Mouse (Mus musculus): ENCODE results near the gene Ctf1.
"Not testable (repeated sequence)": the region's sequence is repeated elsewhere in the genome, so short reads cannot be mapped to it uniquely, and the experiment has no call there.

Ctf1 gene

DNA sequence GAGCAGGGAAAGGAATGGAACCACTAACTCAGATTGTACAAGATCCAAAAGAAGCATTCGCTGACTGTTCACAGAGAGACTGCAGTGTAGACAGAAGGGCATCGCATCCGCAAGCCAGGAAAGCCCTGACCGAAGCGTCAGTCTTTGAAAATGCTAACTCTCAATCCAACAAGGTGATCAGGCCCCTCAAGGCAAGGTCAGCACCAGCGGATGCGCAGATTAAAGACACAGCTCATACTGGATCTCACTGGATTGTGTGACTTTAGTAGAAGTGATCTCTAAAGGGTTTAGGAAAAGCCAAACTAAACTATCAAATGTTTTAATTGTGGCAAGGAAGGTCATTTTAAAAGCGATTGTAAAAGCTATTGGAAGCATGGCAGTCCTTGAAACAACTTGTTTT is 19.2 kb upstream of the Ctf1 start:
- DNase-seq (ENCODE audit: extremely low spot score, low spot score), result no peak

DNA sequence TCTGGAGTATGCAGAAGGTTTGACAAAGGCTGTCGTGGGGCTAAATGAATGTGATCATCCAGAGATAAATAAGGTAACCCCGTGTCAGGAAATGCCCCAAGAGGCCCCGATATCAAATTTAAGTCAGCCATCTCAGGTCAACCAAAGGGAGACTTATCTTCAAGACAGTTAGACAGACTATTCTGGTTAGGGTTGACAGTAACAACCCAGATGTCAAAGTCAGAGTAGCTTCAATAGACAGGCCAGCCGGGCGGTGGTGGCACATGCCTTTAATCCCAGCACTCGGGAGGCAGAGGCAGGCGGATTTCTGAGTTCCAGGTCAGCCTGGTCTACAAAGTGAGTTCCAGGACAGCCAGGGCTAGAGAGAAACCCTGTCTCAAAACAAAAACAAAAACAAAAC is 18.8 kb upstream of the Ctf1 start:
- not testable (repeated sequence) for DNase-seq (ENCODE audit: extremely low spot score, low spot score)

DNA sequence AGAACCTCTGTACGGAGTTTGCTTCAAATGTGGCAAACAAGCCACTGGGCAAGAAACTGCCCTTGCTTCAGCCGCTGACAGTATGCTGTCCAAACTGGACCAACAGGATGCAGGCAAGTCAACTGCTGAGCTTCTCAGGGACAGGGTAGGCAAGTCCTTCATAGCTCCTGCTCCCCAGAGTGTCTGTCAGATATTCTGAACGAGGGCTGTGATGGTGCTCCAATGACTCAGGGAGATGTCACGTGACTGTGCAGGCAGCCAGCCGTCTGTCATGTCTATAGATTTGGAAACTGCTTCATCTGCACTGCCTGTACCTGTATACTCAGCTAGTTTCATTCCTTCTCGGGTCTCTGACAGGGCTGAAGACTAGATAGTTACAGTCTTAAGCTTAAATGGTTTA is 13.6 kb upstream of the Ctf1 start:
- no peak for DNase-seq (ENCODE audit: extremely low spot score, low spot score)

DNA sequence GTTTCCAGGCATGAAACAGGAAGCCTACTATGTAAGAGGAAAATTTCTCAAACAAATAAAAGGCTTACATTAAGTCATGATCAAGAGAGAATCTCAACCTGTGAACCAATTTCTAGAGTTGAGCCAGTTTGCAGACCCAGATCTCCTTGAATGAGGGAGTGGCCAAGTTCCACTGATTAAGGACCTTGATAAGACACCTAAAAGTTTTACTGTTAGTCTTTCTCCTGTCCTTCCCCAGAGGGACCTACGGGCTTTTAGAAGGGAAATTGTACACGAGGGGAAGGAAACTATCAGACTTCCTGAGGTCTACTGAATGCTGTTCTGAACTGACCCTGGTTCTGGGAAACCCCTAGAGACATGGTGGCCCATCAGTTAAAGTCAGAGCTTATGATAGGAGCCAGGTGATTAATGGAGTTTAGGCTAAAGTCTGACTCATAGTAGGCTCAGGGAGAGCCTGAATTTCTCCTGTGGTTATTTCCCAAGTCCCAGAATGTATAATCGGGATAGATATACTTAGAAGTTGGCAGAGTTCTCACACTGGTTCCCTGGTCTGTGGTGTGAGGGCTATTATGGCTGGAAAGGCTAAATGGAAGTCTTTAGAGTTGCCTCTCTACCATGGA is 11.7 kb upstream of the Ctf1 start:
- DNase-seq (ENCODE audit: extremely low spot score, low spot score), result no peak

DNA sequence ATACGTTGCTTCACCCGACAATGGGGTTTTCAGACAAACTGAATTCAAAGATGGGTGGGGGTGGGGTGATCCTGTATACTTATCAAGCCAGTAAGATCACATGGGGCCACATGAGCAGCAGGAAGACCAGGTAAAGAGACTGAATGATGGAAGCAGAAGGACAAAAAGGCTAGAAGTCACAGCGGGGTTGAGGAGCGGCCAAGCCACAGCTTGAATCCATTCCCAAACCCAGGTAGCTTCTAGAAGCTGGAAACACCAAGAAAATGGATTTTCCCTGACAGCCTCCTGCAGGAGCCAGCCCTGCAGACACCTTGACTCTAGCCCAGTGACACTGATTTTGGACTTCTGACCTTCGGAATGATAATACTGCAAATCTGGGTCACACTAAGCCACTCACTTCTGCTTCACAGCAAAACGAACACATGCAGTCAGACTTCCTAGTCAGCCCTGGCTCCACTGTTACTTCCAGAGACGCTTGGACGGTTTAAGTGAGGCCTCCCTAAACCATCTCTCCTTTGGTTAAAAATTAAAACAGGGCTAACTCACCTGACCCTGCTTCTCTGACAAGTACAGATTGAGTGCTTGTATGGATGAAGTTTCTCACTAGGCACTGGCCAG is 8.9 kb upstream of the Ctf1 start:
- no peak for DNase-seq (ENCODE audit: extremely low spot score, low spot score)

DNA sequence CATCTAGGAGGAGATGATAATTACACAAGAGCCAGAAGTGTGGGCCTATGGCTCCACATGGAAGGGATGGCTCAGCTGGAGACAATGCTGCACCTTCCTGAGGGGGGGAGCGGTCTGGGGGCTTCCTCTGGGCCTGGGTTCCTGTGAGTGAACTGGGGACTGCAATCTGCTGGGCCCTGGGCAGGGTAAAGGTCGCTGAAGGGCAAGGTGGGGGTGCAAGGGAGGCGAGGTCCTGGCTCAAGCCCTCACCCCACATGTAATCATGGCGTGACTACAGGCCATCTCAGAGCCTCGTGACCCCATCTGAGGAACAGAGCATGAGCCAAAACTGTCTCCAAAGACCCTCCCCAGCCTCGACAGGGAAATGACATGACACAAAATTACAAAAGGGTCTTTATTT is 7.9 kb upstream of the Ctf1 start:
- DNase-seq (ENCODE audit: extremely low spot score, low spot score), result no peak

DNA sequence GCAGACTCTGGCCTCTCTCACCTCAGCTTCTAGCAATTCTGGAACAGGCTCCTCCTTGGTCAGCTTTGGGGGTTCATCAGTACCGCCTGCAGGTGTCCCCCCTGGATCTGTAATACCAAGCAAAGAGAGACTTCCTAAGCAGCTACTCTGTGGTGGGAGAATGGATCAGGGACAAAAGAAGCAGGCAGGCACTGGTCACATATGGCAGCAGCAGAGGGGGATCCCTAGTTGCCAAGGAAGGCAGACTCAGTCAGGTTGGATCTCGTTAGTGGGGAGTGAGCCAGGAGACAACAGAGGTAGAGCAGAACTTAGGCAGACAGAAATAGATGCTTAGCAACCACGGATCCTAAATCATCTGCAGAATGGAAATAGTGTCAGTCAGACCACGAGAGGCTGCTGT is 6.8 kb upstream of the Ctf1 start:
- DNase-seq (ENCODE audit: extremely low spot score, low spot score), result no peak

DNA sequence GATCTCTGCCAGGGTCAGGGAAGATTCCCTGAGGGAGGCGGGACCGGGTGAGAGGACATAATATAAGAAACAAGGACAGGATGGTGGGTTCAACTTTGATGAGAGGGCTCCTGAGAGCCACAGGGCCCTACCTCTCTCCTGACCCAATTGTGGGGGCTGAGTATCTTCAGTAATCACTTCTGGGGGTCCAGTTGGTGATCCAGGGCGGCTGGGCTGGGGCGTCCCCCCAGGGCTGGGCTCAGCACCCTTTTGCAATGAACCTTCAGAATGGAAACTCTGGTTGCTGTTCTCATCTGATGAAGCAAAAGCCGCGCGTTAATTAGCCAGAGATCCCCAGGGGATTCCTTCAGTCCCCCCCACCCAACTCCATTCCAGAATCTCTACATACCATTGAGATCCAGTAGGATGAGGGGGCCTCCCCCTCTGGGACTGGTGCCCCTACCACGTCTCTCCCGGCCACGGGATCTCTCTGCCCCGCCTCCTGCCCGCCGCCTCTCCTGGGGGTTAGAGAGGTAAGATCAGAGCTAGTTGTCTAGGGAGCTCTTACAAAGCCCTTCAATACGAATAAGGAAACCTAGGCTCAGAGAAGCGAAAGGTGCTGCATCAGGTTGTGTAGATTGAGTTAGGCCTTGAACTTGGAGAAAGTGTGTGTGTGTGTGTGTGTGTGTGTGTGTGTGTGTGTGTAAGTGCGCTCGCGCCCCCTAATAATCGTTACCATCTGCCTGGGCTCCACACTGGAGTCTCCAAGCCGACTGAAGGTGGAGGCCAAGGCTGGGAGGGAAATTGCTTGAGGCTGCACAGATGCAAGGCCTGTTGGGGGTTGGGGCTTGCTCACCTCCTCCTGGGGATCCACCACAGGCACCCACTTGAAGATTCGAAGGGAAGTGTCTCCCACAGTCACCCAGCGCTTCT is 5.2 kb upstream of the Ctf1 start:
- no peak for DNase-seq (ENCODE audit: extremely low spot score, low spot score)

DNA sequence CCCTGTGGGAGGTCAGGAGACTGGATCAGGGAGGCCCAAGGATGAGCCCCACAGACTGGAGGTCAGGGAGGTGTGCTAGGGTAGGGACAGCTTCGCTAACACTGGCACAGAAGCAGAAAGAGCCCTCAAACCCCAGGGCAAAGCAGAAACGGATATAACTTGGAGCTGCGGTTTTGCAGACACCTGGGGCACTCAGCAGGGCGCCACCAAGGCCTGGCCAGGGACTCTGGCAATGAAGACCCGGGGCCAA is 4.7 kb upstream of the Ctf1 start:
- no peak for DNase-seq (ENCODE audit: extremely low spot score, low spot score)

DNA sequence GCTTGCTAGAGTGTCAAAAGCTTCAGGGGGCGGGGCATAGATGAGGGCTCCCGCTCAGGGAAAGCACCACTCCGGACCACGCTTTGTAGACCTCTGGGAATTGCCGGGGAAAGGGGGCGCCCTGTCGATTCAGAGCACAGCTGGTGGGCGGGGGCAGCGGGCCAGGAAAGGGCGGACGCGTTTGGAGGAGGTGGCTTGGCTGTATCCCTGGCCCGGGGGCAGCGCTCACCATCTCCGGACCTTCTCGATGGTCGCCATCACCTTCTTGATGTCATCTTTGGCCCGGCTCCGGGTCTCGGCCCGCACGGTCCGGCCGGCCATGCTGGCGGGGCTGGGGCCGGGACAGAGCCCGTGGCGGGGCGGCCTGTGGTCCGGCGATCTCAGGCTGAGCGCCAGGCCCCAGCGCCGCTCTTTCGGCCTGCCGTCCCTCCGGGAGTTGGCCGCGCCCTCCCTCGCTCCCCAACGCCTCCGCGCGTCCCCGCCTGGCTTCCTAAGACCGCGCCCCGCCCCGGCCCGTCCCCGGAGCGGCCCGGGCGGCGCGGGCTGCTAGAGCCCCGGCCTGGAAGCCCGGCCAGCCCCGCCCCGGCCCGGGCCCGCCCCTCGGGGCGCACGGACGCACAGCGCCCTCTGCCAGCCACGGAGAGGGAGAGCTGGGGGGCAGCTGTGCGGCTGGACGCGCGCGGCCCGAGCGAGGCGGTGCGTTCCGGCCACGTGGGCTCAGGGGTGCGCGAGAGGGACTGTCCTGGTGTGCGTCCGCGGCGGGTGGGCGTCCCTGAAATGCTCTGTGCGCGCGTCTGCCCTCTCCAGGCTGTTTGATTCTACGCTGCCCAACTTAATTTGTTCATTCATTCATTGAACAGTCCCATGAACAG is 4.1 kb upstream of the Ctf1 start, which contains the start of gene Bcl7c:
TSS of gene Bcl7c (minus strand) at position 727 of the 872 bp plus-strand sequence.
- DNase-seq (ENCODE audit: extremely low spot score, low spot score), result peak; percentile 91

DNA sequence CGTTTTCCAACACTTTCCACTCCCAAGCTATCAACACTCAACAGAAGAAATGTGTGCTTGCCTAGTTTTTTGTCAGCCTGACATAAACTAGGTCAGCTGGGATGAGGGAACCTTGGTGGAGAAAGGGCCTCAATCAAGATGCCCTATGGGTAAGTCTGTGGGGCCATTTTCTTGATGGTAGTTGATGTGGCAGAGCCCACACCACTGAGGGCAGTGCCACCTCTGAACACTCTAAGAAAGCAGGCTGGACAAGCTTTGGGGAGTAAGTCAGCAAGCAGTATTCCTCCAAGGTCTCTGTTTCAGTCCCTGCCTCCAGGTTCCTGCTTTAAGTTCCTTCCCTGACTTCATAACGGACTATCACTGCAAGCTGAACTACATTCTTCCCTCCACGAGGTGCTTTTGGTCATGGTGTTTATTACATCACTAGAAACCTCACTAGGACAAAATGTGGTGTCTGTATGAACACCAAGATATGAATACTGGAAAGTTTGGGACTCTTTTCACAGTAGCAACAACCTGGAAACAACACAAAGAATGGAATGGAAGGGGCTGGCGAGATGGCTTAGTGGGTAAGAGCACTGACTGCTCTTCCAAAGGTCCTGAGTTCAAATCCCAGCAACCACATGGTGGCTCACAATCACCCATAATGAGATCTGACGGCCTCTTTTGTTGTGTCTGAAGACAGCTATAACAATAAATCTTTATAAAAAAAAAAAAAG is 3.1 kb upstream of the Ctf1 start:
- DNase-seq (ENCODE audit: extremely low spot score, low spot score), result no peak

DNA sequence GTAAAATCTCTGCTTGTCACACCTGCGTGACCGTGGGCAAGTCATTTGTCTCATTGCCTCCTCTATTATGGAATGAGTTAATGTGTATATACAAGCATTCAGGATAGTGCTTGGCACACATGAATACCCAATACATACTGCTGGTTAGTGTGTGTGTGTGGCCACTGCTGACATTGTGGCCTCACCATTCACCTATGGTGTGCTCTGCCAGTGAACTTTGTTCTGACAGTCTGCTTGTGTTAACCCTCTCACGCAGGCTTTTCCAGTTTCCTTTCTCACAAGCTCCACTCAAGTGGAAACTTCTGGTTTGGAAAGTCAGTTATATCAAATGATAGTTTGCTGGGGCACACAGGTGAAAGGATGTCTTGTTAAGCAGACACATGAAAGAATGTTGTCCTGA is 1.5 kb upstream of the Ctf1 start:
- no peak for DNase-seq (ENCODE audit: extremely low spot score, low spot score)

DNA sequence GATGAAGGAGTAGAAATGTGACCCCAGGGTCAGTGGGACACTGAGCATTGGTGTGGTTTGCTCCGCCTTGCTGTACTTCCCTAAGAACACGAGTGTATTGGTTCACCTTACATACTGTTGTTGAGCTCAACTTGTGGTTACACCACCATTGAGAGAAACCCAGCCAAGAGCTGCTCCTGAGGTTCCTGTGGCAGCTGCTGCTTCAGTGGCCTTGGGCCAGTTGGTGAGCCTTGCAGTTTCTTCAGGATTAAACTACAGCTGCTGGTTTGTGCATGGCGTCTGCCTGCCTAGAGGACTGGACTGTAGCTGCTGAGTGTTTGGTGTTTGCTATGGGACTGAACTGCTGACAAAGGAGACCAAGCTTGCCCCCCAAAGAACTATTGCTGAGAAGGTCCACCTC is 1.1 kb upstream of the Ctf1 start:
- no peak for DNase-seq (ENCODE audit: extremely low spot score, low spot score)

DNA sequence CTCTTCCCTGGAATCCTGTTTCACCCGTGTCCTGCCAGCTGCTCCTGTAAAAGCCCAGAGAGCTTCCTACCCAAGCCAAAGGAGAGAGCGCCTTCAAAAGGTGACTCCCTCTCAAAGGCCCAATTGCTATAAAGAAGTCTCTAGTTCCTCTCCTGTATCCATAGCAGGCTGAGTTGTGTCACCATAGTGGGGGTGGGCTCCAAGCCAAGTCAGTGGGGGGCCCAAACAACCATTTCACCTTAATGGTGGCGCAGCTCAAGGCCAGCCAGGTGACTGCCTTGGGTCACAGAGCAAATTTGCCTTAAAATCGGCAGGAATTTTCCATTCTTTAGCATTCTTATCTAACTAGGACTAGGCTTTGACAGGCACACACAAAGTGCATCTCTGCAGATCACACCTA is 2.3 kb downstream of the Ctf1 start:
- no peak for DNase-seq (ENCODE audit: extremely low spot score, low spot score)

DNA sequence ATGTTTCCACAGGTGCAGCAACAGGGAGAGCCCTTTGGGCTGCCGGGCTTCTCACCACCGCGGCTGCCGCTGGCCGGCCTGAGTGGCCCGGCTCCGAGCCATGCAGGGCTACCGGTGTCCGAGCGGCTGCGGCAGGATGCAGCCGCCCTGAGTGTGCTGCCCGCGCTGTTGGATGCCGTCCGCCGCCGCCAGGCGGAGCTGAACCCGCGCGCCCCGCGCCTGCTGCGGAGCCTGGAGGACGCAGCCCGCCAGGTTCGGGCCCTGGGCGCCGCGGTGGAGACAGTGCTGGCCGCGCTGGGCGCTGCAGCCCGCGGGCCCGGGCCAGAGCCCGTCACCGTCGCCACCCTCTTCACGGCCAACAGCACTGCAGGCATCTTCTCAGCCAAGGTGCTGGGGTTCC is 4.5 kb downstream of the Ctf1 start:
- DNase-seq (ENCODE audit: extremely low spot score, low spot score), result peak; percentile 80

DNA sequence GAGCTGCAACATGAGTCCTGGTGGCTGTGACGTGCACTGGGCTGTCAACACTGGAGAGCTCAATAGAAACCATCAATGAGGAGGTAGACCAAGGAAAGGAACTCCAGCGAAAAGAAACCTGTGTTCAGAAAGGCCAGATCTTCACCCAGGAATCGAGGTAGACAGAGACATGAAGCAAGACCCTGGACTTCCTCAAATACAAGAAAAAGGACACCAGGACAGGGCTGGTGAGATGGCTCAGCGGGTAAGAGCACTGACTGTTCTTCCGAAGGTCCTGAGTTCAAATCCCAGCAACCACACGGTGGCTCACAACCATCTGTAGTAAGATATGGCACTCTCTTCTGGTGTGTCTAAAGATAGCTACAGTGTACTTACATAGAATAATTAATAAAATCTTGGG is 5.8 kb downstream of the Ctf1 start:
- DNase-seq (ENCODE audit: extremely low spot score, low spot score), result no peak

DNA sequence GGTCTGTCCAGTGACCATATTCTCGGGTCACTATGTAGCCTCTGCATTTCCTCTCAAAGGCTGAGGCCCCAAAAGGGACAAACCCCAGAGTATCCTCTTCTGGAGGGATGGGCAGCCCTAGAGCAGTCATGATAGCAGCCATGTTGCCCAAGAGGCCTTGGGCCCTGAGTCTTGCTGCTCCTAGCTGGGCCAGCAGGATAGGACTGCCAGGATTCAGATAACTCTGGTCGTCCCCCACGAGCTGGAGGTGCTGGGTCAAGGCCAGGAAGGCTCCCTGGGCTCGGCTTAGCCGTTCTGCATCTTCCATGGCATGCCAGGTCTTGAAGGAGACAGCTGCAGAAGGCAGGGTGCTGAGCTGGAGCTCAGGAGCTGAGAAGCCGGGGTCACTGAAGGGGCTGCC is 6.7 kb downstream of the Ctf1 start:
- no peak for DNase-seq (ENCODE audit: extremely low spot score, low spot score)

DNA sequence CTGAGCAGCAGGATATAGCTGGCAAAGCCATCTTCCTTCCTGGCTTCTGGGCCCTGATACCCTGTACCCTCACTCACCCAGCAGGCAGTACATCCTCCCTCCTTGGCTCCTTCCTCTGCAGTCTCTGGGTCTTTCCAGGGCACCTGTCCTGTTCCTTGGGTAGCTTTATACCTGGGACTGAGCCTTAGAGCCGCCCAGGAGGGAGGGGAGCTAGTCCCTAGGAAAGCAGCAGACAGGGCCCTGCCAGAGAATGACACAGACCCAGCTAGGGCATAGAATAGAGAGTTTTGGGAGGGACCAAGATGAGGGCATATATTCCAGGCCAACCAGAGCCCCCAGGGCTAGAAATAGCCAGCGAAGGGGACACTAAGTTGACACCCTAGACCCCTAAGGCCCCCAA is 13.0 kb downstream of the Ctf1 start:
- DNase-seq (ENCODE audit: extremely low spot score, low spot score), result no peak

DNA sequence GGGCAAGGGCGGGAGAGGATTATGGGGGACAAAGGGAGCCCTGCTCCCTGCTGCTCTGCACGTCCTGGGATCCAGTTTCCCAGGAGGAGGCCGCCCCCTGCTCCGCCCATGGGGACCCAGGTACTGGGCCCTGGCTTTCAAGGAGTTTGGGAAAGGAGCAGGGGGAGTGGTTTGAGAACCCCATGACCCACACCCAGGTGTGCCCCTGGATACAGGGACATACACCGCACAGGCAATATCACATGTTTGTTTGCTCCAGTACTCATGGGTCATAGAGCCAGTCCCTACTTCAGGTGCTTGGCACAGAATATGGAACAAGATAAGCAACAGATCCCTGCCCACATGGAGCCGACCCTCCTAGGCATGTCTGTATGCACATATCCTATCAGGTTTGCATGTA is 13.4 kb downstream of the Ctf1 start:
- no peak for DNase-seq (ENCODE audit: extremely low spot score, low spot score)

DNA sequence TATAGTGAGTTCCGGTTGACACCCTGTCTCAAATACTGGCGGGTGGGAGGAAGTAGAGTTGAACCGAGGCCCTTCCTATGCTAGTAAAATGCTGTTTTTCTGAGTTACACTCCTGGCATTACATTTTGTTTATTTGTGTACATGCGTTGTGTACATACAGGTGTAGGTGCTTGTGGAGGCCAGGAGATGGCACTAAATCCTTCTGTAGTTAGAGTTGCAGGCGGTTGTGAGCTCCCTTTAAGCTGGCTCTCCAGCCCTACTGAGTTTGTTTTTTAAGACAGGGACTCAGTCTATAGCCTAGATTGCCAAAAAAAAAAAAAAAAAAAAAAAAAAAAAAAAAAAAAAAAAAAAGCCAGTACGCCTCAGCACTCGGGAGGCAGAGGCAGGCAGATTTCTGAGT is 15.4 kb downstream of the Ctf1 start:
- no peak for DNase-seq (ENCODE audit: extremely low spot score, low spot score)

DNA sequence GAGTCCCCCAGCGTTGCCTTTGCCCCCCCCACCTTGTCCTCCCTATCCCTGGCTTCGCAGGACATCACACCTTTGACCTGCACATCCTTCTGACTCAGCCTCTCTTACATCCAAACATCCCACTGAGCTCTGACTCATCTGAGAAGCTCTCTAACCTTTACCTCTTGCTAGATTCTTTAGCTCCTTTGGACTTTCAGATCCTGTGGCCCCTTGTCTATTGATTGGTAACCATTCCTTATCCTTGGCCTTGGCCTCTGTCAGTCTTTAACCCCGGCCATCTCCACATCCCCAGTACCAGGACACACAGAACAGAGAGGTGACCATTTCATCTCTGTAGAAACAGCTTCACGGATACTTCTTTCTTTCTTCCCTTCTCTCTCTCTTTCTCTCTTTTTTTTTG is 17.6 kb downstream of the Ctf1 start:
- DNase-seq (ENCODE audit: extremely low spot score, low spot score), result no peak
